Mouse (Mus musculus) gastrocnemius, adult 18-20 months (tissue): ENCODE measurements around the gene Spaca4. TPM values are rescaled to one million over a fixed set of nuclear protein-coding genes. Genes with fewer than 3 reads are reported as not detected.

Experiments used
- DNase-seq: peaks from one replicate; pipeline ENCODE4 v3.0.0; 2021; ENCODE audit warnings: low spot score
- total RNA-seq, 2 experiments: library from RNA; stranded (reverse); gene quantifications; 2 replicates each; pipeline ENCODE4 v1.2.3; 2021

Spaca4 gene
- total RNA-seq, 2 experiments from 2014 or later = not detected

- DNase-seq = no peak
These were observed 2.0 kb upstream of the Spaca4 start for GRCm38 (mm10) chr7:45727625-45728024.

GRCm38 (mm10) chr7:45726419-45726818 is 806 bp upstream of the Spaca4 start:
- DNase-seq = no peak

GRCm38 (mm10) chr7:45725151-45725550 is 462 bp downstream of the Spaca4 start:
- DNase-seq = no peak

- DNase-seq = no peak
These were observed 1.8 kb downstream of the Spaca4 start for GRCm38 (mm10) chr7:45723781-45724180.

GRCm38 (mm10) chr7:45723301-45723700 is 2.3 kb downstream of the Spaca4 start:
- no peak for DNase-seq

GRCm38 (mm10) chr7:45722348-45722713 is 3.3 kb downstream of the Spaca4 start:
- no peak for DNase-seq

GRCm38 (mm10) chr7:45721642-45722347 is 3.8 kb downstream of the Spaca4 start:
- DNase-seq = no peak

- DNase-seq = no peak
These were observed 4.4 kb downstream of the Spaca4 start for GRCm38 (mm10) chr7:45721234-45721571.

- no peak for DNase-seq
These were observed 5.0 kb downstream of the Spaca4 start, which contains the start of gene Fam83e for GRCm38 (mm10) chr7:45720413-45721233. Fam83e (plus strand) TSS chr7:45721212.

GRCm38 (mm10) chr7:45719738-45720412 is 5.7 kb downstream of the Spaca4 start:
- DNase-seq = no peak

GRCm38 (mm10) chr7:45719180-45719579 is 6.4 kb downstream of the Spaca4 start:
- DNase-seq = no peak

GRCm38 (mm10) chr7:45718331-45718730 is 7.3 kb downstream of the Spaca4 start:
- DNase-seq = no peak

- DNase-seq = peak; percentile 98
These were observed 7.7 kb downstream of the Spaca4 start, which contains the start of gene Sphk2 for GRCm38 (mm10) chr7:45717918-45718297. Sphk2 (minus strand) TSS chr7:45718002.

- DNase-seq = no peak
These were observed 8.4 kb downstream of the Spaca4 start for GRCm38 (mm10) chr7:45716952-45717917.

GRCm38 (mm10) chr7:45716460-45716857 is 9.2 kb downstream of the Spaca4 start:
- DNase-seq = no peak

- DNase-seq = no peak
These were observed 9.7 kb downstream of the Spaca4 start for GRCm38 (mm10) chr7:45715741-45716459.

GRCm38 (mm10) chr7:45715090-45715708 is 10.4 kb downstream of the Spaca4 start, which contains the start of gene Rpl18:
Rpl18 (plus strand) TSS chr7:45715457.
- DNase-seq = peak; percentile 97

GRCm38 (mm10) chr7:45714630-45715089 is 11.0 kb downstream of the Spaca4 start:
- no peak for DNase-seq

- no peak for DNase-seq
These were observed 11.6 kb downstream of the Spaca4 start for GRCm38 (mm10) chr7:45713881-45714520.
